Mouse (Mus musculus) C2C12 (cell line): ENCODE results near the gene Tgfbr3.

Experiments used
- CTCF ChIP-seq: IDR thresholded peaks from one replicate; pipeline ENCODE4 v1.5.1; 2011; ENCODE audit not compliant: control insufficient read depth, insufficient read depth, insufficient read length
- MAX ChIP-seq: IDR thresholded peaks from one replicate; pipeline ENCODE4 v1.6.1; 2011; ENCODE audit warnings: mild to moderate bottlenecking, control low read depth

- TF ChIP-seq CTCF (no peak), MAX (no peak)
Observed at GRCm38 (mm10) chr5:107303350-107303861, 14.0 kb upstream of the Tgfbr3 start.
